Mouse (Mus musculus): Measurements from ENCODE around the gene Ewsr1. TPM values are rescaled to one million over a fixed set of nuclear protein-coding genes. Genes with fewer than 3 reads are reported as not detected.

Ewsr1 gene
- polyA plus RNA-seq, 1 experiment from 2014 or later, result 605 TPM

GRCm38 (mm10) chr11:5062860-5063505, 36.1 kb downstream of the Ewsr1 start:
- Histone ChIP-seq H3K9ac (no peak overlapping the region), H3K36me3 (no peaks in the 10 kb centered on the region), H3K4me1 (peaks cover 54% of the 10 kb centered on the region), H3K4me2 (peak overlapping the region; percentile 83), H3K27ac (no peak overlapping the region), H3K27me3 (replicated peaks) (peaks cover 41% of the 10 kb centered on the region), H3K9me3 (no peaks in the 10 kb centered on the region), H3K4me3 (replicated peaks) (peak overlapping the region; percentile 34; the same call in 1 of the 2 replicates)
- no peak for ATAC-seq (ENCODE audit: insufficient read depth, low FRiP score, low read depth)
- WGBS, result 68% methylated on average over 13 of the region's 13 CpGs

- no peak for ATAC-seq (ENCODE audit: insufficient read depth, low FRiP score, low read depth)
- Histone ChIP-seq H3K9ac (no peak overlapping the region), H3K4me3 (replicated peaks) (peak overlapping the region; percentile 34), H3K36me3 (no peaks in the 10 kb centered on the region), H3K27me3 (replicated peaks) (peaks cover 48% of the 10 kb centered on the region), H3K9me3 (no peaks in the 10 kb centered on the region), H3K4me1 (peaks cover 61% of the 10 kb centered on the region), H3K4me2 (peak overlapping the region; percentile 83), H3K27ac (no peak overlapping the region)
- 25% methylated on average over 13 of the region's 13 CpGs for WGBS
These were observed 36.7 kb downstream of the Ewsr1 start for GRCm38 (mm10) chr11:5062326-5062725.

GRCm38 (mm10) chr11:5061413-5062139, 37.5 kb downstream of the Ewsr1 start:
- no peak overlapping the region for H3K27ac ChIP-seq
- H3K4me1 ChIP-seq, result peaks cover 64% of the 10 kb centered on the region
- H3K9me3 ChIP-seq, result no peaks in the 10 kb centered on the region
- H3K4me2 ChIP-seq, result peak overlapping the region; percentile 83
- 4% methylated on average over 61 of the region's 62 CpGs for WGBS
- H3K36me3 ChIP-seq, result no peaks in the 10 kb centered on the region
- 0 out of 2 replicates have a peak overlapping the region, but pooled peaks have one; percentile 11 for H3K9ac ChIP-seq
- peaks cover 55% of the 10 kb centered on the region for H3K27me3 ChIP-seq (replicated peaks)
- peak overlapping the region; percentile 34 for H3K4me3 ChIP-seq (replicated peaks)
- peak; percentile 65 for ATAC-seq (ENCODE audit: insufficient read depth, low FRiP score, low read depth)

GRCm38 (mm10) chr11:5060756-5061412, 38.2 kb downstream of the Ewsr1 start:
- WGBS, result 73% methylated on average over 23 of the region's 28 CpGs
- peaks cover 61% of the 10 kb centered on the region for H3K27me3 ChIP-seq (replicated peaks)

GRCm38 (mm10) chr11:5059704-5060156, 39.3 kb downstream of the Ewsr1 start:
- Histone ChIP-seq H3K4me2 (no peak overlapping the region), H3K36me3 (no peaks in the 10 kb centered on the region), H3K4me1 (peaks cover 68% of the 10 kb centered on the region), H3K27ac (no peak overlapping the region), H3K9me3 (no peaks in the 10 kb centered on the region), H3K27me3 (replicated peaks) (peaks cover 64% of the 10 kb centered on the region), H3K4me3 (replicated peaks) (no peak overlapping the region), H3K9ac (no peak overlapping the region)
- ATAC-seq (ENCODE audit: insufficient read depth, low FRiP score, low read depth), result no peak
- WGBS, result 18% methylated on average over 27 of the region's 27 CpGs

More at GRCm38 (mm10) chr11:5060756-5061412, 38.2 kb downstream of the Ewsr1 start:
- Histone ChIP-seq H3K36me3 (no peaks in the 10 kb centered on the region), H3K9me3 (no peaks in the 10 kb centered on the region), H3K4me2 (peak overlapping the region; percentile 83), H3K4me3 (replicated peaks) (peak overlapping the region; percentile 34), H3K9ac (no peak overlapping the region), H3K27ac (no peak overlapping the region), H3K4me1 (peaks cover 71% of the 10 kb centered on the region)
- ATAC-seq (ENCODE audit: insufficient read depth, low FRiP score, low read depth), result no peak

GRCm38 (mm10) chr11:5059230-5059629, 39.8 kb downstream of the Ewsr1 start:
- no peak for ATAC-seq (ENCODE audit: insufficient read depth, low FRiP score, low read depth)
- H3K4me3 ChIP-seq (replicated peaks), result 0 out of 2 replicates have a peak overlapping the region, but pooled peaks have one; percentile 2
- no peaks in the 10 kb centered on the region for H3K9me3 ChIP-seq
- no peak overlapping the region for H3K27ac ChIP-seq
- no peaks in the 10 kb centered on the region for H3K36me3 ChIP-seq
- H3K4me2 ChIP-seq, result no peak overlapping the region; the same call in 1 of the 2 replicates
- peaks cover 64% of the 10 kb centered on the region for H3K27me3 ChIP-seq (replicated peaks)
- peaks cover 64% of the 10 kb centered on the region for H3K4me1 ChIP-seq
- WGBS, result 21% methylated on average over 14 of the region's 14 CpGs
- H3K9ac ChIP-seq, result no peak overlapping the region

GRCm38 (mm10) chr11:5058783-5059182, 40.3 kb downstream of the Ewsr1 start:
- H3K4me3 ChIP-seq (replicated peaks), result 0 out of 2 replicates have a peak overlapping the region, but pooled peaks have one; percentile 2

GRCm38 (mm10) chr11:5057856-5058641, 41.0 kb downstream of the Ewsr1 start, which contains the start of gene Rasl10a:
Rasl10a (plus strand) TSS chr11:5058128.
- no peak for ATAC-seq (ENCODE audit: insufficient read depth, low FRiP score, low read depth)
- H3K4me1 ChIP-seq, result peaks cover 53% of the 10 kb centered on the region
- H3K27ac ChIP-seq, result no peak within 1 kb of the TSS
- H3K27me3 ChIP-seq (replicated peaks), result peaks cover 59% of the 10 kb centered on the region
- H3K9ac ChIP-seq, result 0 out of 2 replicates have a peak within 1 kb of the TSS, but pooled peaks have one; percentile 13
- no peaks in the 10 kb centered on the region for H3K9me3 ChIP-seq
- H3K4me2 ChIP-seq, result peak within 1 kb of the TSS; percentile 98
- WGBS, result 2% methylated on average over 77 of the region's 77 CpGs
- peak within 1 kb of the TSS; percentile 48 for H3K4me3 ChIP-seq (replicated peaks)
- H3K36me3 ChIP-seq, result no peaks in the 10 kb centered on the region

More at GRCm38 (mm10) chr11:5058783-5059182, 40.3 kb downstream of the Ewsr1 start:
- H3K27ac ChIP-seq, result no peak overlapping the region
- no peak for ATAC-seq (ENCODE audit: insufficient read depth, low FRiP score, low read depth)
- no peak overlapping the region for H3K9ac ChIP-seq
- no peaks in the 10 kb centered on the region for H3K36me3 ChIP-seq
- no peak overlapping the region; the same call in 1 of the 2 replicates for H3K4me2 ChIP-seq
- peaks cover 59% of the 10 kb centered on the region for H3K4me1 ChIP-seq
- H3K27me3 ChIP-seq (replicated peaks), result peaks cover 64% of the 10 kb centered on the region
- H3K9me3 ChIP-seq, result no peaks in the 10 kb centered on the region
- 37% methylated on average over 9 of the region's 9 CpGs for WGBS

- H3K27me3 ChIP-seq (replicated peaks), result peaks cover 58% of the 10 kb centered on the region
- no peaks in the 10 kb centered on the region for H3K9me3 ChIP-seq
- H3K4me1 ChIP-seq, result peaks cover 48% of the 10 kb centered on the region
- H3K36me3 ChIP-seq, result no peaks in the 10 kb centered on the region
- H3K4me3 ChIP-seq (replicated peaks), result peak overlapping the region; percentile 48
- no peak overlapping the region for H3K27ac ChIP-seq
- H3K9ac ChIP-seq, result 0 out of 2 replicates have a peak overlapping the region, but pooled peaks have one; percentile 13
- peak overlapping the region; percentile 98 for H3K4me2 ChIP-seq
- 34% methylated on average over 8 of the region's 8 CpGs for WGBS
- no peak for ATAC-seq (ENCODE audit: insufficient read depth, low FRiP score, low read depth)
These were observed 41.6 kb downstream of the Ewsr1 start for GRCm38 (mm10) chr11:5057541-5057855.

- H3K4me3 ChIP-seq (replicated peaks), result no peak overlapping the region
- H3K27me3 ChIP-seq (replicated peaks), result peaks cover 58% of the 10 kb centered on the region
- H3K27ac ChIP-seq, result no peak overlapping the region
- peaks cover 43% of the 10 kb centered on the region for H3K4me1 ChIP-seq
- H3K4me2 ChIP-seq, result no peak overlapping the region
- H3K36me3 ChIP-seq, result no peaks in the 10 kb centered on the region
- no peak for ATAC-seq (ENCODE audit: insufficient read depth, low FRiP score, low read depth)
- H3K9me3 ChIP-seq, result no peaks in the 10 kb centered on the region
- H3K9ac ChIP-seq, result no peak overlapping the region
- 62% methylated on average over 8 of the region's 8 CpGs for WGBS
These were observed 42.0 kb downstream of the Ewsr1 start for GRCm38 (mm10) chr11:5057064-5057463.

All from stomach, embryonic 15.5 days (tissue).